Mouse (Mus musculus) cerebellum, adult 2 months (tissue): ENCODE results near the gene Atp6v0b.
A peak's percentile ranks its signal among the peaks of the same experiment; 100 is the strongest.

Experiments used
- CTCF ChIP-seq: fragments of 200-500 bp; IDR thresholded peaks from 2 replicates; pipeline ENCODE4 v1.5.1; 2011; ENCODE audit warnings: low read depth, mild to moderate bottlenecking, control low read depth, low read length, moderate library complexity, borderline replicate concordance; ENCODE audit not compliant: insufficient read depth
- POLR2A ChIP-seq: fragments of 200-500 bp; IDR thresholded peaks from 2 replicates; pipeline ENCODE4 v1.6.1; 2011; ENCODE audit warnings: low read length, control low read depth, borderline replicate concordance; ENCODE audit not compliant: insufficient read depth

- TF ChIP-seq CTCF = peak; percentile 47
- no peak for TF ChIP-seq POLR2A
These were observed 28.3 kb downstream of the Atp6v0b start for GRCm38 (mm10) chr4:117858794-117859193.
